Mouse (Mus musculus) heart, adult 8-10 months (tissue): Measurements from ENCODE around the gene Dab1. TPM values are rescaled to one million over a fixed set of nuclear protein-coding genes. Genes with fewer than 3 reads are reported as not detected.

Source experiments
- DNase-seq: peaks from one replicate; pipeline ENCODE4 v3.0.0; 2022; ENCODE audit warnings: low spot score
- total RNA-seq, 4 experiments: library from RNA; stranded (reverse); gene quantifications; 2 replicates each; pipeline ENCODE4 v1.2.4; 2022

Gene Dab1
- total RNA-seq, 4 experiments from 2014 or later, result 0.05 to 0.09 TPM; not detected in 2

GRCm38 (mm10) chr4:103804461-103804860, 185.3 kb downstream of the Dab1 start:
- DNase-seq, result no peak

GRCm38 (mm10) chr4:103822669-103823068, 203.5 kb downstream of the Dab1 start:
- DNase-seq, result no peak

- DNase-seq, result no peak
Measured at GRCm38 (mm10) chr4:103838377-103838776, 219.2 kb downstream of the Dab1 start.

- no peak for DNase-seq
Measured at GRCm38 (mm10) chr4:103839541-103839940, 220.4 kb downstream of the Dab1 start.

- no peak for DNase-seq
Measured at GRCm38 (mm10) chr4:103841126-103841525, 222.0 kb downstream of the Dab1 start.

GRCm38 (mm10) chr4:103844635-103845034, 225.5 kb downstream of the Dab1 start:
- DNase-seq, result no peak

- no peak for DNase-seq
Measured at GRCm38 (mm10) chr4:103857173-103857572, 238.0 kb downstream of the Dab1 start.

GRCm38 (mm10) chr4:103875564-103875963, 256.4 kb downstream of the Dab1 start:
- DNase-seq, result no peak

- no peak for DNase-seq
Measured at GRCm38 (mm10) chr4:103878841-103879240, 259.7 kb downstream of the Dab1 start.

GRCm38 (mm10) chr4:103881641-103882040, 262.5 kb downstream of the Dab1 start:
- DNase-seq, result no peak

GRCm38 (mm10) chr4:103888086-103888485, 268.9 kb downstream of the Dab1 start:
- DNase-seq, result no peak

GRCm38 (mm10) chr4:103889110-103889509, 270.0 kb downstream of the Dab1 start:
- DNase-seq, result no peak

- no peak for DNase-seq
Measured at GRCm38 (mm10) chr4:103896806-103897205, 277.6 kb downstream of the Dab1 start.

- no peak for DNase-seq
Measured at GRCm38 (mm10) chr4:103897702-103898101, 278.5 kb downstream of the Dab1 start.

- DNase-seq, result no peak
Measured at GRCm38 (mm10) chr4:103911441-103911840, 292.3 kb downstream of the Dab1 start.

- DNase-seq, result no peak
Measured at GRCm38 (mm10) chr4:103912071-103912470, 292.9 kb downstream of the Dab1 start.

GRCm38 (mm10) chr4:103922431-103922931, 303.3 kb downstream of the Dab1 start:
- no peak for DNase-seq

- DNase-seq, result peak; percentile 11
Measured at GRCm38 (mm10) chr4:103926682-103927081, 307.5 kb downstream of the Dab1 start.

GRCm38 (mm10) chr4:103929631-103930030, 310.5 kb downstream of the Dab1 start:
- no peak for DNase-seq

- DNase-seq, result no peak
Measured at GRCm38 (mm10) chr4:103934364-103934763, 315.2 kb downstream of the Dab1 start.

- no peak for DNase-seq
Measured at GRCm38 (mm10) chr4:103948255-103948654, 329.1 kb downstream of the Dab1 start.

- no peak for DNase-seq
Measured at GRCm38 (mm10) chr4:103953652-103954220, 334.6 kb downstream of the Dab1 start.

GRCm38 (mm10) chr4:103961134-103962049, 342.2 kb downstream of the Dab1 start:
- DNase-seq, result no peak
